Mouse (Mus musculus): ENCODE measurements at regions not wholly inside any gene's neighbourhood (a gene's known extent, or its start where the extent isn't known, plus 50 kb on each side); places are given as distances from the start of the nearest gene placed in this dataset.
A peak's percentile ranks its signal among the peaks of the same experiment; 100 is the strongest.

- Histone ChIP-seq H3K9me3 (ENCODE audit: control insufficient read depth, low read length) (no peaks in the 10 kb centered on the region), H3K4me3 (ENCODE audit: low read depth, low read length) (no peak overlapping the region), H3K27me3 (ENCODE audit: control insufficient read depth, insufficient read depth, low read length) (no peaks in the 10 kb centered on the region), H3K9ac (replicated peaks; ENCODE audit: low read depth, low read length) (no peak overlapping the region), H3K27ac (ENCODE audit: low read depth, low read length) (no peak overlapping the region), H3K4me1 (ENCODE audit: control insufficient read depth, insufficient read depth, low read length) (0 out of 2 replicates have a peak, but pooled peaks cover 2% of the 10 kb centered on the region), H3K36me3 (ENCODE audit: control insufficient read depth, insufficient read depth, low read length) (no peaks in the 10 kb centered on the region), H3K4me2 (ENCODE audit: low read depth, low read length) (no peak overlapping the region)
- no peak for ATAC-seq (ENCODE audit: low read depth)
- 80% methylated on average over 2 of the region's 2 CpGs for WGBS
Measured at GRCm38 (mm10) chr9:122531806-122532205, 180.4 kb downstream of the Abhd5 start.

- Histone ChIP-seq H3K9me3 (ENCODE audit: control insufficient read depth, low read length) (no peaks in the 10 kb centered on the region), H3K4me1 (ENCODE audit: control insufficient read depth, insufficient read depth, low read length) (0 out of 2 replicates have a peak, but pooled peaks cover 2% of the 10 kb centered on the region), H3K4me2 (ENCODE audit: low read depth, low read length) (peak overlapping the region; percentile 14; the same call in 1 of the 2 replicates), H3K4me3 (ENCODE audit: low read depth, low read length) (no peak overlapping the region), H3K27me3 (ENCODE audit: control insufficient read depth, insufficient read depth, low read length) (no peaks in the 10 kb centered on the region), H3K9ac (replicated peaks; ENCODE audit: low read depth, low read length) (no peak overlapping the region), H3K36me3 (ENCODE audit: control insufficient read depth, insufficient read depth, low read length) (no peaks in the 10 kb centered on the region), H3K27ac (ENCODE audit: low read depth, low read length) (peak overlapping the region; percentile 28; the same call in 1 of the 2 replicates)
- ATAC-seq (ENCODE audit: low read depth), result peak; percentile 56
- WGBS, result 31% methylated on average over 15 of the region's 15 CpGs
Measured at GRCm38 (mm10) chr9:122534121-122534814, 182.9 kb downstream of the Abhd5 start.

- 0 out of 2 replicates have a peak, but pooled peaks cover 2% of the 10 kb centered on the region for H3K4me1 ChIP-seq (ENCODE audit: control insufficient read depth, insufficient read depth, low read length)
- H3K36me3 ChIP-seq (ENCODE audit: control insufficient read depth, insufficient read depth, low read length), result no peaks in the 10 kb centered on the region
- no peaks in the 10 kb centered on the region for H3K27me3 ChIP-seq (ENCODE audit: control insufficient read depth, insufficient read depth, low read length)
- peak overlapping the region; percentile 28; the same call in 1 of the 2 replicates for H3K27ac ChIP-seq (ENCODE audit: low read depth, low read length)
- no peak for ATAC-seq (ENCODE audit: low read depth)
- no peaks in the 10 kb centered on the region for H3K9me3 ChIP-seq (ENCODE audit: control insufficient read depth, low read length)
- no peak overlapping the region for H3K4me2 ChIP-seq (ENCODE audit: low read depth, low read length)
- 58% methylated on average over 2 of the region's 2 CpGs for WGBS
- no peak overlapping the region for H3K4me3 ChIP-seq (ENCODE audit: low read depth, low read length)
- no peak overlapping the region for H3K9ac ChIP-seq (replicated peaks; ENCODE audit: low read depth, low read length)
Measured at GRCm38 (mm10) chr9:122534965-122535364, 183.6 kb downstream of the Abhd5 start.

GRCm38 (mm10) chr9:122540091-122540490 is 188.7 kb downstream of the Abhd5 start:
- Histone ChIP-seq H3K36me3 (ENCODE audit: control insufficient read depth, insufficient read depth, low read length) (no peaks in the 10 kb centered on the region), H3K4me1 (ENCODE audit: control insufficient read depth, insufficient read depth, low read length) (no peaks in the 10 kb centered on the region), H3K9me3 (ENCODE audit: control insufficient read depth, low read length) (no peaks in the 10 kb centered on the region), H3K9ac (replicated peaks; ENCODE audit: low read depth, low read length) (no peak overlapping the region), H3K4me3 (ENCODE audit: low read depth, low read length) (no peak overlapping the region), H3K4me2 (ENCODE audit: low read depth, low read length) (no peak overlapping the region), H3K27ac (ENCODE audit: low read depth, low read length) (no peak overlapping the region), H3K27me3 (ENCODE audit: control insufficient read depth, insufficient read depth, low read length) (no peaks in the 10 kb centered on the region)
- no peak for ATAC-seq (ENCODE audit: low read depth)
- 53% methylated on average over 3 of the region's 3 CpGs for WGBS

GRCm38 (mm10) chr9:122556051-122556450 is 191.1 kb upstream of the Topaz1 start:
- no peaks in the 10 kb centered on the region for H3K4me1 ChIP-seq (ENCODE audit: control insufficient read depth, insufficient read depth, low read length)
- no peak overlapping the region for H3K27ac ChIP-seq (ENCODE audit: low read depth, low read length)
- no peak for ATAC-seq (ENCODE audit: low read depth)
- H3K9me3 ChIP-seq (ENCODE audit: control insufficient read depth, low read length), result no peaks in the 10 kb centered on the region
- no peak overlapping the region for H3K9ac ChIP-seq (replicated peaks; ENCODE audit: low read depth, low read length)
- 88% methylated on average over 9 of the region's 9 CpGs for WGBS
- H3K36me3 ChIP-seq (ENCODE audit: control insufficient read depth, insufficient read depth, low read length), result no peaks in the 10 kb centered on the region
- no peaks in the 10 kb centered on the region for H3K27me3 ChIP-seq (ENCODE audit: control insufficient read depth, insufficient read depth, low read length)
- H3K4me3 ChIP-seq (ENCODE audit: low read depth, low read length), result no peak overlapping the region
- H3K4me2 ChIP-seq (ENCODE audit: low read depth, low read length), result no peak overlapping the region

- Histone ChIP-seq H3K4me3 (ENCODE audit: low read depth, low read length) (no peak overlapping the region), H3K9me3 (ENCODE audit: control insufficient read depth, low read length) (no peaks in the 10 kb centered on the region), H3K27ac (ENCODE audit: low read depth, low read length) (no peak overlapping the region), H3K4me1 (ENCODE audit: control insufficient read depth, insufficient read depth, low read length) (no peaks in the 10 kb centered on the region), H3K27me3 (ENCODE audit: control insufficient read depth, insufficient read depth, low read length) (peaks cover 19% of the 10 kb centered on the region), H3K36me3 (ENCODE audit: control insufficient read depth, insufficient read depth, low read length) (no peaks in the 10 kb centered on the region), H3K9ac (replicated peaks; ENCODE audit: low read depth, low read length) (no peak overlapping the region), H3K4me2 (ENCODE audit: low read depth, low read length) (no peak overlapping the region)
- no peak for ATAC-seq (ENCODE audit: low read depth)
- 85% methylated on average over 3 of the region's 3 CpGs for WGBS
Measured at GRCm38 (mm10) chr9:122566060-122566459, 181.1 kb upstream of the Topaz1 start.

GRCm38 (mm10) chr9:122568691-122569441 is 178.3 kb upstream of the Topaz1 start:
- under 1% methylated on average over 68 of the region's 68 CpGs for WGBS
- H3K4me2 ChIP-seq (ENCODE audit: low read depth, low read length), result peak overlapping the region; percentile 72
- H3K9me3 ChIP-seq (ENCODE audit: control insufficient read depth, low read length), result no peaks in the 10 kb centered on the region
- no peaks in the 10 kb centered on the region for H3K36me3 ChIP-seq (ENCODE audit: control insufficient read depth, insufficient read depth, low read length)
- peak overlapping the region; percentile 43 for H3K4me3 ChIP-seq (ENCODE audit: low read depth, low read length)
- H3K27ac ChIP-seq (ENCODE audit: low read depth, low read length), result peak overlapping the region; percentile 64
- ATAC-seq (ENCODE audit: low read depth), result peak; percentile 61
- H3K9ac ChIP-seq (replicated peaks; ENCODE audit: low read depth, low read length), result peak overlapping the region; percentile 60
- H3K4me1 ChIP-seq (ENCODE audit: control insufficient read depth, insufficient read depth, low read length), result no peaks in the 10 kb centered on the region
- peaks cover 23% of the 10 kb centered on the region for H3K27me3 ChIP-seq (ENCODE audit: control insufficient read depth, insufficient read depth, low read length)

GRCm38 (mm10) chr9:122569511-122570455 is 177.4 kb upstream of the Topaz1 start:
- no peaks in the 10 kb centered on the region for H3K4me1 ChIP-seq (ENCODE audit: control insufficient read depth, insufficient read depth, low read length)
- H3K27ac ChIP-seq (ENCODE audit: low read depth, low read length), result peak overlapping the region; percentile 64
- no peaks in the 10 kb centered on the region for H3K36me3 ChIP-seq (ENCODE audit: control insufficient read depth, insufficient read depth, low read length)
- H3K9me3 ChIP-seq (ENCODE audit: control insufficient read depth, low read length), result no peaks in the 10 kb centered on the region
- H3K4me3 ChIP-seq (ENCODE audit: low read depth, low read length), result peak overlapping the region; percentile 43
- H3K9ac ChIP-seq (replicated peaks; ENCODE audit: low read depth, low read length), result peak overlapping the region; percentile 60
- H3K27me3 ChIP-seq (ENCODE audit: control insufficient read depth, insufficient read depth, low read length), result peaks cover 23% of the 10 kb centered on the region
- peak overlapping the region; percentile 72 for H3K4me2 ChIP-seq (ENCODE audit: low read depth, low read length)
- ATAC-seq (ENCODE audit: low read depth), result peak; percentile 25
- WGBS, result under 1% methylated on average over 46 of the region's 48 CpGs
